Mouse (Mus musculus) layer of hippocampus, postnatal 10 days (tissue): ENCODE results near the gene Rad54l2. TPM values are rescaled to one million over a fixed set of nuclear protein-coding genes. Genes with fewer than 3 reads are reported as not detected.

Experiments used
- DNase-seq, 2 experiments: peaks; one replicate each; pipeline ENCODE4 v3.0.0; 2021; ENCODE audit warnings: low spot score in 2 of 2
- long read RNA-seq: library from polyadenylated mRNA; stranded (forward); transcript quantifications from one replicate; pipeline ENCODE4 v2.0.0, GENCODE M21; 2023
- total RNA-seq, 2 experiments: library from RNA; stranded (reverse); gene quantifications; 2 replicates each; pipeline ENCODE4 v1.2.3; 2021

Gene Rad54l2
- 10 to 100 TPM; 20.8 to 21.3 TPM for total RNA-seq
- long read RNA-seq, partial matches to known transcripts: 0 of 4 reads
- long read RNA-seq, other reads (novel, unspliced or antisense): 4 of 4 reads

GRCm38 (mm10) chr9:106788812-106789321 is at the start of gene Rad54l2:
Gene Rad54l2 (minus strand): TSS chr9:106789194.
- DNase-seq: peak; percentile 89 to 93

- peak; percentile 74 to 85 for DNase-seq
Measured at GRCm38 (mm10) chr9:106822381-106823104, 33.5 kb upstream of the Rad54l2 start.

GRCm38 (mm10) chr9:106821618-106822380 is 32.8 kb upstream of the Rad54l2 start, which contains the start of gene Dcaf1:
Gene Dcaf1 (plus strand): TSS chr9:106821874.
- peak; percentile 84 to 87 for DNase-seq

GRCm38 (mm10) chr9:106821050-106821617 is 32.1 kb upstream of the Rad54l2 start:
- peak; percentile 8 to 11 for DNase-seq

- peak; percentile 32 to 44 for DNase-seq
Measured at GRCm38 (mm10) chr9:106819201-106819600, 30.2 kb upstream of the Rad54l2 start.

- DNase-seq: no peak
Measured at GRCm38 (mm10) chr9:106818191-106818590, 29.2 kb upstream of the Rad54l2 start.

- no peak for DNase-seq
Measured at GRCm38 (mm10) chr9:106806503-106806902, 17.5 kb upstream of the Rad54l2 start.

- DNase-seq: no peak
Measured at GRCm38 (mm10) chr9:106790831-106791230, 1.8 kb upstream of the Rad54l2 start.

GRCm38 (mm10) chr9:106789363-106789762 is 369 bp upstream of the Rad54l2 start:
- DNase-seq: no peak

GRCm38 (mm10) chr9:106787979-106788811 is 799 bp downstream of the Rad54l2 start:
- no peak for DNase-seq

- DNase-seq: no peak
Measured at GRCm38 (mm10) chr9:106785206-106785605, 3.8 kb downstream of the Rad54l2 start.

GRCm38 (mm10) chr9:106783554-106783953 is 5.4 kb downstream of the Rad54l2 start:
- DNase-seq: no peak

GRCm38 (mm10) chr9:106780086-106780485 is 8.9 kb downstream of the Rad54l2 start:
- DNase-seq: no peak

GRCm38 (mm10) chr9:106778319-106778718 is 10.7 kb downstream of the Rad54l2 start:
- no peak for DNase-seq

- no peak for DNase-seq
Measured at GRCm38 (mm10) chr9:106777423-106777822, 11.6 kb downstream of the Rad54l2 start.

- DNase-seq: no peak
Measured at GRCm38 (mm10) chr9:106776116-106776515, 12.9 kb downstream of the Rad54l2 start.

GRCm38 (mm10) chr9:106771770-106772169 is 17.2 kb downstream of the Rad54l2 start:
- DNase-seq: no peak

GRCm38 (mm10) chr9:106770216-106770615 is 18.8 kb downstream of the Rad54l2 start:
- DNase-seq: no peak

- DNase-seq: no peak
Measured at GRCm38 (mm10) chr9:106769781-106770180, 19.2 kb downstream of the Rad54l2 start.

- DNase-seq: no peak
Measured at GRCm38 (mm10) chr9:106756421-106756820, 32.6 kb downstream of the Rad54l2 start.

GRCm38 (mm10) chr9:106755776-106756175 is 33.2 kb downstream of the Rad54l2 start:
- no peak for DNase-seq
